Mouse (Mus musculus) 3T3-L1 (cell line): Measurements from ENCODE around the gene Eps15l1.

Experiments
- DNase-seq: peaks from one replicate; pipeline ENCODE4 v3.0.0-alpha.2; 2015; ENCODE audit warnings: low read depth, low spot score

The Eps15l1 gene

DNA sequence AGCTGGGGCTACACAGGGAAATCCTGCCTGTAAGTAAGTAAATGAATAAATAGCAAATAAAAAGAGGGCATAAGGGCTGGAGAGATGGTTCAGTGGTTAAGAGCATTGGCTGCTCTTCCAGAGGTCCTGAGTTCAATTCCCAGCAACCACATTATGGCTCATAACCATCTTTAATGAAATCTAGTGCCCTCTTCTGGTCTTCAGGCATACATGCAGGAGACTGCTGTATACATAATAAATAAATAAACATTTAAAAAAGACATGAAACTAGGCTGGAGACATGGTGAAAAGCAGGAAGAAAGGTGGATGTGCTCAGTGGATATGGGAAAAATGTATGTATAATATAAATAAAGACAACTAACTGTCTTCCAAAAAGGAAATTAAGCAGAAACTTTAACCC lies 128.0 kb downstream of the Eps15l1 start:
- no peak for DNase-seq

DNA sequence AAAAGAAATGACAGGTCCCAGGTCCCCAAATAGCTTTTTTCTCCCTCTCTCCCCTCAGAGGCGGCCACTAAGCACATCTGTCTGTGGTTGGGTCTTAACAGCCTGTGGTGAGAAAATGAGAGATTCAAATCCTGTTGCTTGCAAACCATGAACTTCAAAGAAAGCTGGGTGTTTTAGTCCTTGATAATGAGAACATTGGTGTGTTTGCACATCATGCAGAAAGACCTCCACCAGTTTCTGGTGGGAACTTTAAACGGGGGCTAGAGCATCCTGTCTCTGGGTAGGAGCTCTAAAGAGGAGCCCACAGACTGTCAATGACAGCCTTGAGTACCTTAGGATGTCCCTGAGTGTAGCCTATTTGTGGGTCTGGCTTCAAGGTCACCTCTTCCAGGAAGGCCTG lies 130.2 kb downstream of the Eps15l1 start:
- DNase-seq = no peak
